Mouse (Mus musculus): ENCODE results near the gene Elk3. TPM values are rescaled to one million over a fixed set of nuclear protein-coding genes. Genes with fewer than 3 reads are reported as not detected.

Gene Elk3
- polyA plus RNA-seq, 1 experiment from 2014 or later, result 5.7 TPM

DNA sequence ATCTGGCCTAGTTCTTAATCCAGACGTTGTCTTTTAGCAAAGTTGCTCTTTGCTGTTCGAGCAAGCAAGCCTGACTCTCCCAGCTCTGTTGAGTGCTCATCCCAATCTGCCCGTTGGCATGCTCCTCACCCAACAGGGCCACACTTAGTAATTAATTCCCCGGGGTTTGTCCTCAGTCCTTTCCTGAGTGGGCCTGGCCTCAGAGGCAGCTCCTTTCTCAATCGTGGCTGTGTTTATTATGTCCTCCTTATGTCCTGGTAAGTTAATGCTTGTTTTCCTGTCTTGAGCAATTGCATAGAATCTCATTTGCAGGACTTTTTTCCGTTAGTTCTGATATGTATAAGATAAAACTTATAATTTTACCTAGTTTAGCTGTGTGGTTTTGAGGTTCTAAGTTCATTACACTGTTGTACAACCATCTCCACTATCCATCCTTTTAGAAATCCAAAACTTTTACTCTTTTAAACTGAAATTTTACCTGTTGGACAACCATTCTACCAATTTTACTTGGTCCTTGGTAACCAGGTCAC lies 77.2 kb downstream of the Elk3 start:
- no peak overlapping the region for H3K27ac ChIP-seq (ENCODE audit: low read depth, low read length)
- H3K27me3 ChIP-seq (ENCODE audit: control insufficient read depth, insufficient read depth, low read length), result no peaks in the 10 kb centered on the region
- no peak overlapping the region for H3K4me3 ChIP-seq (ENCODE audit: low read depth, low read length)
- H3K4me2 ChIP-seq (ENCODE audit: low read depth, low read length), result no peak overlapping the region
- H3K9ac ChIP-seq (replicated peaks; ENCODE audit: low read depth, low read length), result no peak overlapping the region
- no peaks in the 10 kb centered on the region for H3K9me3 ChIP-seq (ENCODE audit: control insufficient read depth, low read length)
- H3K36me3 ChIP-seq (ENCODE audit: control insufficient read depth, insufficient read depth, low read length), result peaks cover 32% of the 10 kb centered on the region
- no peaks in the 10 kb centered on the region for H3K4me1 ChIP-seq (ENCODE audit: control insufficient read depth, insufficient read depth, low read length)
- no peak for ATAC-seq (ENCODE audit: low read depth)
- WGBS, result 90% methylated on average over 6 of the region's 6 CpGs

GRCm38 (mm10) chr10:93231893-93232292 lies 79.0 kb downstream of the Elk3 start:
- H3K4me1 ChIP-seq (ENCODE audit: control insufficient read depth, insufficient read depth, low read length), result no peaks in the 10 kb centered on the region
- H3K27me3 ChIP-seq (ENCODE audit: control insufficient read depth, insufficient read depth, low read length), result no peaks in the 10 kb centered on the region
- no peak for ATAC-seq (ENCODE audit: low read depth)
- no peak overlapping the region for H3K4me3 ChIP-seq (ENCODE audit: low read depth, low read length)
- no peaks in the 10 kb centered on the region for H3K9me3 ChIP-seq (ENCODE audit: control insufficient read depth, low read length)
- 98% methylated on average over 5 of the region's 5 CpGs for WGBS
- no peak overlapping the region for H3K27ac ChIP-seq (ENCODE audit: low read depth, low read length)
- peaks cover 25% of the 10 kb centered on the region for H3K36me3 ChIP-seq (ENCODE audit: control insufficient read depth, insufficient read depth, low read length)
- H3K4me2 ChIP-seq (ENCODE audit: low read depth, low read length), result no peak overlapping the region
- no peak overlapping the region for H3K9ac ChIP-seq (replicated peaks; ENCODE audit: low read depth, low read length)

DNA sequence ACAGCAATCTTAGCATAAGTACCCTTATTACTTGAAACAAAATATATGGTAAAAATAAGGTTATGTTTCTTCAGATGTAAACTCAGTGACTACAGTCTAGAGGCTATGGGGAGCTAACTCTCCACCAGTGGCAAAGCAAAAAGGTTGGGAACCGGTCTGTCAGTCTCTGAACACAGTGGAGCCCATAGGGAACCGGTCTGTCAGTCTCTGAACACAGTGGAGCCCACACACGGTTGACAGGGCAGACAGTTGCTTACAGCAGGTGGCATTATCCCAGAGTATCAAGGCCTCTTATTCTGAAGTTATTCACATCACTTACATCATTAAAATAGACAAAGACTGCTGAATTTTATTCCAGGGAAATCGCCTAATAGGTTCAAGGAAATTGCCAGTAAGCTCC lies 79.4 kb downstream of the Elk3 start:
- no peaks in the 10 kb centered on the region for H3K27me3 ChIP-seq (ENCODE audit: control insufficient read depth, insufficient read depth, low read length)
- H3K27ac ChIP-seq (ENCODE audit: low read depth, low read length), result no peak overlapping the region
- peaks cover 28% of the 10 kb centered on the region for H3K36me3 ChIP-seq (ENCODE audit: control insufficient read depth, insufficient read depth, low read length)
- ATAC-seq (ENCODE audit: low read depth), result no peak
- WGBS, result 85% methylated on average over 4 of the region's 4 CpGs
- no peak overlapping the region for H3K9ac ChIP-seq (replicated peaks; ENCODE audit: low read depth, low read length)
- H3K4me3 ChIP-seq (ENCODE audit: low read depth, low read length), result no peak overlapping the region
- H3K4me1 ChIP-seq (ENCODE audit: control insufficient read depth, insufficient read depth, low read length), result no peaks in the 10 kb centered on the region
- H3K4me2 ChIP-seq (ENCODE audit: low read depth, low read length), result no peak overlapping the region
- no peaks in the 10 kb centered on the region for H3K9me3 ChIP-seq (ENCODE audit: control insufficient read depth, low read length)

GRCm38 (mm10) chr10:93228401-93229007 lies 82.4 kb downstream of the Elk3 start:
- Histone ChIP-seq H3K4me1 (ENCODE audit: control insufficient read depth, insufficient read depth, low read length) (no peaks in the 10 kb centered on the region), H3K36me3 (ENCODE audit: control insufficient read depth, insufficient read depth, low read length) (peaks cover 15% of the 10 kb centered on the region), H3K4me3 (ENCODE audit: low read depth, low read length) (no peak overlapping the region), H3K4me2 (ENCODE audit: low read depth, low read length) (no peak overlapping the region), H3K9me3 (ENCODE audit: control insufficient read depth, low read length) (no peaks in the 10 kb centered on the region), H3K27me3 (ENCODE audit: control insufficient read depth, insufficient read depth, low read length) (no peaks in the 10 kb centered on the region), H3K27ac (ENCODE audit: low read depth, low read length) (no peak overlapping the region), H3K9ac (replicated peaks; ENCODE audit: low read depth, low read length) (no peak overlapping the region)
- ATAC-seq (ENCODE audit: low read depth), result no peak
- WGBS, result 67% methylated on average over 11 of the region's 11 CpGs

DNA sequence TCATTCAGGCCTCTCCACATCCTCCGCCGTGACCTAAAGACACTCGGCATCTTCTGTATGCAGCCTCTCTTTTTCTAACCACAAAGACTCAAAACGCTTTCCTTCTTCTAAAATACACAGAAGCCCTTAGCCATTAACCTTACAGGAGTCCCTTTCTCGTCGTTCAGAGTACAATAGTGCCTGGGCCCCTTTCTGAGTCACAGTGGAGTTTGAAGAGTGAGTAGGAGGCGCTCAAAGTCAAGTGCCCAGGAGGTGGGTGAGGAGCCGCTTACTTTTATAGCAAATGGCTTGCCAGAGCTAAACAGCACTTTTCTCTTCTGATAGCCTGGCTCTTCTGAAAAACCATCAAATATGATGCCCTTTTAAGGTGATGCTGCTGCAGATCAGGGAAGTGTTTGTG lies 83.0 kb downstream of the Elk3 start:
- Histone ChIP-seq H3K9ac (replicated peaks; ENCODE audit: low read depth, low read length) (no peak overlapping the region), H3K4me3 (ENCODE audit: low read depth, low read length) (no peak overlapping the region), H3K4me2 (ENCODE audit: low read depth, low read length) (no peak overlapping the region), H3K36me3 (ENCODE audit: control insufficient read depth, insufficient read depth, low read length) (peaks cover 15% of the 10 kb centered on the region), H3K27ac (ENCODE audit: low read depth, low read length) (no peak overlapping the region), H3K4me1 (ENCODE audit: control insufficient read depth, insufficient read depth, low read length) (no peaks in the 10 kb centered on the region), H3K9me3 (ENCODE audit: control insufficient read depth, low read length) (no peaks in the 10 kb centered on the region), H3K27me3 (ENCODE audit: control insufficient read depth, insufficient read depth, low read length) (no peaks in the 10 kb centered on the region)
- 47% methylated on average over 8 of the region's 8 CpGs for WGBS
- no peak for ATAC-seq (ENCODE audit: low read depth)

DNA sequence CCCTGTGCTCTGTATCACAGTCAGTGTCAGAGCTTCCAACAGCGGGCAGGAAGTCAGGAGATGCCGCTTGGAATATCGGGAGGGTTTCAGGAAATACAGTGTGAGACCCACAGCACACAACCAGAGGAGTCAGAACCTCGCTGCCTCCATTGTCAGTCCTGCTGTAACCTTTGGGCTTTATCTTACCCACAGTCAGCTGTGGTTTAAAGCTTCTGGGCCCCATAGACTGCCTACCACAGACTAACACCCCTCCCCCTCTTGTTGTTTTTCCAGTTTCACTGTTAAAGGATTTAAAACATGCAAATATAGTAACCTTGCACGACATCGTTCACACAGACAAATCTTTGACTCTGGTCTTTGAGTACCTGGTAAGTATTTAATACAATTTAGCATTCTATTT lies 85.2 kb downstream of the Elk3 start:
- WGBS, result 86% methylated on average over 6 of the region's 6 CpGs
- no peaks in the 10 kb centered on the region for H3K4me1 ChIP-seq (ENCODE audit: control insufficient read depth, insufficient read depth, low read length)
- H3K9me3 ChIP-seq (ENCODE audit: control insufficient read depth, low read length), result no peaks in the 10 kb centered on the region
- no peak overlapping the region for H3K9ac ChIP-seq (replicated peaks; ENCODE audit: low read depth, low read length)
- no peak overlapping the region for H3K27ac ChIP-seq (ENCODE audit: low read depth, low read length)
- H3K36me3 ChIP-seq (ENCODE audit: control insufficient read depth, insufficient read depth, low read length), result peaks cover 11% of the 10 kb centered on the region; the same call in 1 of the 2 replicates
- H3K27me3 ChIP-seq (ENCODE audit: control insufficient read depth, insufficient read depth, low read length), result no peaks in the 10 kb centered on the region
- H3K4me3 ChIP-seq (ENCODE audit: low read depth, low read length), result no peak overlapping the region
- no peak overlapping the region for H3K4me2 ChIP-seq (ENCODE audit: low read depth, low read length)
- no peak for ATAC-seq (ENCODE audit: low read depth)

DNA sequence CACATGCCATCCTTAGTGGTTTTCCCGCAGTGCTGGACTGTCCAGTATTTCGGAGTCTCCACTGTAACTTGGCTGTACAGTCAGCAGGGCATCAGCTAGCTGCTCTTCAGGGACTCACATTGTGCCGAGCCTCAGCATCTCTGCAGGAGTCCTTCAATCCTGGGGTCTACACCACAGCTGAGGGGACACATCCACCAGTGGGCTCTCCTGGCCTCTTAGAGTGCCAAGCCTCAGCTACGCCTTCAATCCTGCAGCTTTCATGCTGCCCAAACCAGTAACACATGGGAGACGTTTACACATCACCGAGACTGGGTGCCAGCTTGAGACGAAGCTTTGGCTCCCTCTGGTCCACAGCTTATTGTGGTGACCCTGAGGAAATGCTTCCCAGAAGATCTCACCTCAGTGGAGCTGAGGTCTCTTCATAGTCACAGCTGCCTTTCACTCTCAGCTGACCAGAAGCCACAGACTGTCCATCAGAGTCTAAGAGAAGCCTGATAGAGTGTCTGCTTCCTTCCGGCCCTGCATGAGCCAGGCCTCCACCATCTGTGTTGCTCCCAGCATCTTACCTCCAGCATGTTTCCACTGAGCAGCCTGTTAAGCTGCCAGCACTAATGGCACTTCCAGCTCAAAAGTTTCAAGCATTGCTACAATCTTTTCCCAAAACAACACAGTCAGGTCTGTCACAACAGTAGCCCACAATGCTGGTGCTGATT lies 95.7 kb downstream of the Elk3 start:
- 93% methylated on average over 8 of the region's 8 CpGs for WGBS
- H3K4me1 ChIP-seq (ENCODE audit: control insufficient read depth, insufficient read depth, low read length), result no peaks in the 10 kb centered on the region
- no peaks in the 10 kb centered on the region for H3K9me3 ChIP-seq (ENCODE audit: control insufficient read depth, low read length)
- no peaks in the 10 kb centered on the region for H3K27me3 ChIP-seq (ENCODE audit: control insufficient read depth, insufficient read depth, low read length)
- no peak for ATAC-seq (ENCODE audit: low read depth)
- no peak overlapping the region for H3K4me3 ChIP-seq (ENCODE audit: low read depth, low read length)
- H3K4me2 ChIP-seq (ENCODE audit: low read depth, low read length), result no peak overlapping the region
- no peak overlapping the region for H3K9ac ChIP-seq (replicated peaks; ENCODE audit: low read depth, low read length)
- peaks cover 27% of the 10 kb centered on the region; the same call in 1 of the 2 replicates for H3K36me3 ChIP-seq (ENCODE audit: control insufficient read depth, insufficient read depth, low read length)
- H3K27ac ChIP-seq (ENCODE audit: low read depth, low read length), result no peak overlapping the region

DNA sequence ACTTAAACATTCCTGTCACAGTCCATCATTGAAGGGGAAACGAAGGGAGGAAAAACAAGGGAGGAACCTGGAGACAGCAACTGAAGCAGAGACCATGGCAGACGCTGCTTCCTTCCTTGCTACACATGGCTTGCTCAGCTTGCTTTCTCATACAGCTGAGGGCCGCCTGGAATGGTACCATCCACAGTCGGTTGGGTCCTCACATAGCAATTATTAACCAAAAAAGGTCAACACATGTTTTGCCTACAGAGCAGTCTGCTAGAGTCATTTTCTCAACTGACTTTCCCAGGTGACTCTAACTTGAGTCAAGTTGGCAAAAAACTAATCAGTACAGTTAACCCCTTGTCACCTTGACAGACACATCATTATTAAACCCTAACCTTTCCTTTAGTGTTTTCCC lies 96.7 kb downstream of the Elk3 start:
- Histone ChIP-seq H3K9me3 (ENCODE audit: control insufficient read depth, low read length) (no peaks in the 10 kb centered on the region), H3K27me3 (ENCODE audit: control insufficient read depth, insufficient read depth, low read length) (no peaks in the 10 kb centered on the region), H3K4me1 (ENCODE audit: control insufficient read depth, insufficient read depth, low read length) (no peaks in the 10 kb centered on the region), H3K9ac (replicated peaks; ENCODE audit: low read depth, low read length) (no peak overlapping the region), H3K4me3 (ENCODE audit: low read depth, low read length) (no peak overlapping the region), H3K36me3 (ENCODE audit: control insufficient read depth, insufficient read depth, low read length) (peaks cover 27% of the 10 kb centered on the region; the same call in 1 of the 2 replicates), H3K27ac (ENCODE audit: low read depth, low read length) (no peak overlapping the region), H3K4me2 (ENCODE audit: low read depth, low read length) (no peak overlapping the region)
- ATAC-seq (ENCODE audit: low read depth), result no peak
- WGBS, result 73% methylated on average over 4 of the region's 4 CpGs

- no peaks in the 10 kb centered on the region for H3K9me3 ChIP-seq (ENCODE audit: control insufficient read depth, low read length)
- H3K4me3 ChIP-seq (ENCODE audit: low read depth, low read length), result no peak overlapping the region
- WGBS, result 88% methylated on average over 7 of the region's 7 CpGs
- H3K36me3 ChIP-seq (ENCODE audit: control insufficient read depth, insufficient read depth, low read length), result peaks cover 22% of the 10 kb centered on the region; the same call in 1 of the 2 replicates
- H3K27me3 ChIP-seq (ENCODE audit: control insufficient read depth, insufficient read depth, low read length), result no peaks in the 10 kb centered on the region
- no peaks in the 10 kb centered on the region for H3K4me1 ChIP-seq (ENCODE audit: control insufficient read depth, insufficient read depth, low read length)
- H3K27ac ChIP-seq (ENCODE audit: low read depth, low read length), result no peak overlapping the region
- H3K9ac ChIP-seq (replicated peaks; ENCODE audit: low read depth, low read length), result no peak overlapping the region
- H3K4me2 ChIP-seq (ENCODE audit: low read depth, low read length), result no peak overlapping the region
- ATAC-seq (ENCODE audit: low read depth), result no peak
These were observed 97.6 kb downstream of the Elk3 start for GRCm38 (mm10) chr10:93213339-93213738.
